Mouse (Mus musculus) activated CD4-positive, CD25-positive, alpha-beta regulatory T cell (primary cell): Measurements from ENCODE around the gene Eva1c. TPM values are rescaled to one million over a fixed set of nuclear protein-coding genes. Genes with fewer than 3 reads are reported as not detected.

Experiments
- polyA plus RNA-seq, 2 experiments: library from polyadenylated mRNA; unstranded; fragments of 100-300 nt; shearing (Covaris generic); gene quantifications; one replicate each; pipeline ENCODE4 v1.2.1; 2017

Gene Eva1c
- under 1 TPM in 1 of 2 experiments, not detected in 1; 0.55 TPM for polyA plus RNA-seq

DNA sequence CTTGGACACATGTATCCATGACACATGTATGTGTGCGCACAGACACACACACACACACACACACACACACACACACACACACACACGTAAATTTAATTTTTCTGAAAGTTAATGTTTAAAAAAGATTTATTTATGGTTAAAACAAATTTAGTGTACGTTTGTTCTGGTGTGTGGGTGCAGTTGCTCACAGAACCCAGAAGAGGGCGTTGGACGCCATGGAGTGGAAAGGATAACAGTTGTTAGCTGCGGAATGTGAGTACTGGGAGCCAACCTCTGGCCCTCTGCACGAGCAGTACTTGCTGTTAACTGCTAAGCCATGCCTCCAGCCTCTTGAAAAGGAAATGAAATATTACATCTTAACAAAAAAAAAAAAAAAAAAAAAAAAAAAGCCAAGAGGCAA lies at the start of gene Eva1c:
Gene Eva1c (plus strand): TSS at position 263 of the 400 bp plus-strand sequence.

DNA sequence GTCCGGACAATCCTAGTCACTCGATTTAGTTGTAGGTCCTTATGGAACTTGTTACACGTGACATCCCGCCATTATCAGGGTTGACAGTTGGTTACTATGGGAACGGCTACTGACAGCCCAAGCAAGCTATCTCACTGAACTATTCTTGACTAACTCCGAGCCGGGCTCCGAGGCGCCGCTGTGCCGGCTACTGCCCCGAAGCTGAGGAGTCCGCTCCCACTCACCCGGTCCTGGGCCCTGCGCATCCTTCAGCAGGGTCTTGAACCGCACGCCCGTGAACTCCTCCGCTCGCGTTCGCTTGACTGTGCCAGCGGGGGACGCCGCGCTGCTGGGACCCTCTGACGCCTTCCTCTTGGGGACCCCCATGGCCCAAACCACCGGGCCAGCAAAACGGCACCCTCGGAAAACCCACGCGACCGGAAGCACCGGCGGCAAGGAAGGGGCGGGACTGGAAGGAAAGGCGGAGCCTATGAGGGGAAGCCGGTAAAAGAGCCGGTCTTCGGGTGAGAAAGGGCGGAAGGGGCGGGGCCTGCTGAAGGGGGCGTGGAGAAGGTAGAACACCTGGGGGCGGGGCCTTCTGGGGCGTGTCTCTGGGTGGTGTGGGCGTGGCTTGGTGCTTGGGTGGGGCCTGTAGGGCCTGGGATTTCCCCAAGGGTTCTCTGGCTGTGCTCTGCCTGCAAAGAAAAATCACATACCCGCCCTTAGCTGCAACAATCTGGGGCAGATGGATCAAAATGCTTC lies 16.4 kb upstream of the Eva1c start, which contains the start of gene Urb1:
Gene Urb1 (minus strand): TSS at position 439 of the 741 bp plus-strand sequence.

DNA sequence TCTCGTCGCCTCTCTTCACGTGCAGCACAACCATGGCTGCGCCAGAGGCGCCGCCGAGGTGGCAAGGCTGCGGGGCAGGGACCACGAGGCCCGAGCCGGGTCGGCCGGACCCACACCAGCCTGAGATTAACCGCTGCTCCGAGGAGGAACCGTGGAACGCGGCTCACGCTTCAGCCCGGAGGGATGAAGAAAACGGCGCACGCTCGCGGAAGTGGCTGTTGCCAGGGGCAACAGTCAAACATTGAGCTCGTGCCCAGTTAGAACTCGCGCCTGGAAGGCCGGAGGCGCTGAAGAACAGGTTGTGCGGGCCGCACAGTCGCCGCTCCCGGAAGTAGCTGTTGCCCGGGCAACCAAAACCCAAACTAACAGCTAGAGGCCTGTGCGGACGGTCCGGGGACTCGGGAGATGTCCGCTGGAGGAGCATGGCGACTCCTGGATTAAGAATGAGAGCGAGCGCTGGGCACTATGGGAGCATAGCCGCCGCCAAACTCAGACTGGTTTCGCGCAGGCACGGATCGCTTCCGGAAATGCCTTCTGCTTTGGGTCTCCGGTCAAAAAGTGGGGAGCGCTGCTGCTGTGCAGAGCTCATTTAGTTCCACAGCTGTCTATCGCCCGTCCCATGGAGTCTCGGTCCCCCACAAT lies 108.3 kb downstream of the Eva1c start, which contains the start of gene Cfap298:
Gene Cfap298 (minus strand): TSS at position 428 of the 642 bp plus-strand sequence.

Other genes starting within 250 kb of the Eva1c start
- 10 to 100 TPM; 47.9 to 74.8 TPM for gene Mis18a, start 99.3 kb upstream of the Eva1c start, polyA plus RNA-seq
- 1 to 10 TPM in 1 of 2 experiments, not detected in 1; 3.1 TPM for gene Mrap, start 88.5 kb upstream of the Eva1c start, polyA plus RNA-seq
- gene Urb1, start 16.3 kb upstream of the Eva1c start, polyA plus RNA-seq, result 1 to 10 TPM; 8.3 to 9.4 TPM
- 10 to 100 TPM; 45.8 to 50.4 TPM for gene Cfap298, start 108.4 kb downstream of the Eva1c start, polyA plus RNA-seq
- 10 to 100 TPM; 39.4 to 46.4 TPM for gene Synj1, start 184.6 kb downstream of the Eva1c start, polyA plus RNA-seq
- gene Paxbp1, start 217.8 kb downstream of the Eva1c start, polyA plus RNA-seq, result 10 to 100 TPM; 89.9 to 90.8 TPM